Mouse (Mus musculus) heart, postnatal 36 days (tissue): ENCODE measurements around the gene Figla. TPM values are rescaled to one million over a fixed set of nuclear protein-coding genes. Genes with fewer than 3 reads are reported as not detected.

Source experiments
- DNase-seq, 2 experiments: peaks; one replicate each; pipeline ENCODE4 v3.0.0; 2021 to 2022
- intact Hi-C: fragments of 180-260 bp; cut with DNase I; formaldehyde crosslinking; loops from one replicate; pipeline ENCODE4 v1.15.1; 2025
- total RNA-seq, 2 experiments: library from RNA; stranded (reverse); gene quantifications; 2 replicates each; pipeline ENCODE4 v1.2.3; 2021

The Figla gene
- total RNA-seq, 2 experiments from 2014 or later, result not detected

GRCm38 (mm10) chr6:86064318-86065016 is 48.5 kb downstream of the Figla start:
- DNase-seq, result no peak
- intact Hi-C loops, result no loop called here

GRCm38 (mm10) chr6:86066727-86067126 is 50.8 kb downstream of the Figla start:
- intact Hi-C loops, result no loop called here
- no peak for DNase-seq

GRCm38 (mm10) chr6:86067145-86067544 is 51.2 kb downstream of the Figla start:
- intact Hi-C loops, result no loop called here
- no peak for DNase-seq

DNA sequence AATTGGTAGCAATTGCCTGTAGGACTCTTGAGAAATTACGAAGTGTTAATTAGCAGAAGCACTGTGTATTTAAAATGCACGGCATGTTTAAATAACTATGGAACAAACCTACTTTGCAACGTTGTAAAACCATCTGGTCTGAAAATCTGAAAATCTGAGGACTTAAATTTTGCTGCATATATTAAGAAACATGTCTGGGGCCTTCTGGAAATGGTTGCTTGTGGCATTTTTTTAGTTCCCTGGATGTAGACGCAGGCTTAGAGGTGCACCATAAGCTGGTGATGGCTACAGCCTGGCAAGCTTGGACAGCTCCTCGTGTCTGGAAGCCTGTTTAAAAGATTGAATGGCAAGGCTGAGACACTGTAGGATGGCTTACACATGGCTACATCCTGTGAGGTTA is 53.0 kb downstream of the Figla start:
- intact Hi-C loops, result no loop called here
- no peak for DNase-seq

DNA sequence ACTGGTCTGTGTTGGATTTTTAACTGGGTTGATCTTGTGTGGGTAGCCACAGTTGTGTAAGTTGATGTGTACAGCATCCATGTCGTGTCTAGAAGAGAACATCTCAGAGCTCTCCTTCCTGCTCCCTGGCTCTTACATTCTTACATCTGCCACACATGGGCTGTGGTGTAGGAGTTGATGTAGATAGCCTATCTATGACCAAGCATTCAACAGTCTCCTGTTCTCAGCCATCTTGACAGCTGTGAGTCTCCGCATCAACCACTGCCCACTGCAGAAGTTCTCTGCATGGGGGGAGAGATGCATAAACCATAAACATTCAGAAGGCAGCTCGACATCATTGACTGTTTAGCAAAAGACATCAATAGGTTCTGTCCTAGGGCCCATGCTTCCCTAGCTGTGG is 53.9 kb downstream of the Figla start:
- no peak for DNase-seq
- intact Hi-C loops, result no loop called here

- intact Hi-C loops, result no loop called here
- DNase-seq, result no peak
These were observed 54.3 kb downstream of the Figla start for GRCm38 (mm10) chr6:86070277-86070676.

Other genes with a start within 250 kb of the Figla start
- not detected for gene Nat8f6, start 195.2 kb upstream of the Figla start, total RNA-seq
- gene Nat8f5, start 195.2 kb upstream of the Figla start, total RNA-seq, result not detected
- gene Nat8, start 184.1 kb upstream of the Figla start, total RNA-seq, result not detected
- not detected for gene Nat8f2, start 147.0 kb upstream of the Figla start, total RNA-seq
- under 1 TPM; 0.61 to 0.95 TPM for gene Nat8f4, start 111.3 kb upstream of the Figla start, total RNA-seq
- gene Tprkb, start 104.3 kb upstream of the Figla start, total RNA-seq, result 10 to 100 TPM; 10.9 to 13.2 TPM
- gene Nat8f1, start 100.5 kb upstream of the Figla start, total RNA-seq, result 1 to 10 TPM; 2.9 to 3.1 TPM
- gene Dusp11, start 54.5 kb upstream of the Figla start, total RNA-seq, result 10 to 100 TPM; 41.3 to 44.8 TPM
- gene Add2, start 12.5 kb downstream of the Figla start, total RNA-seq, result under 1 TPM; 0.16 to 0.64 TPM
- gene Tgfa, start 179.1 kb downstream of the Figla start, total RNA-seq, result 1 to 10 TPM; 1.1 to 1.4 TPM